Mouse (Mus musculus) liver, embryonic 16.5 days (tissue): Measurements from ENCODE around the gene Sgpp2. TPM values are rescaled to one million over a fixed set of nuclear protein-coding genes. Genes with fewer than 3 reads are reported as not detected.

ENCODE experiments used
- ATAC-seq: fragments of 200-750 bp; cut with Nextera tagmentation; 2 replicates; pipeline ENCODE4 v1.8.0; 2017; ENCODE audit warnings: low read depth, mild to moderate bottlenecking, moderate number of reproducible peaks, moderate library complexity
- H3K27ac ChIP-seq: fragments of 300-500 bp; sonication (generic); 2 replicates; pipeline ENCODE4 v1.5.1; 2014; ENCODE audit warnings: mild to moderate bottlenecking, low read length
- H3K27me3 ChIP-seq: fragments of 300-500 bp; sonication (generic); 2 replicates; pipeline ENCODE4 v1.6.1; 2014; ENCODE audit warnings: low read depth, low read length, mixed read lengths; ENCODE audit not compliant: control insufficient read depth, insufficient read depth
- H3K36me3 ChIP-seq: fragments of 300-500 bp; sonication (generic); 2 replicates; pipeline ENCODE4 v1.6.1; 2014; ENCODE audit warnings: mild to moderate bottlenecking; ENCODE audit not compliant: control insufficient read depth, insufficient read depth
- H3K4me1 ChIP-seq: fragments of 300-500 bp; sonication (generic); 2 replicates; pipeline ENCODE4 v1.6.1; 2014; ENCODE audit warnings: low read depth, low read length, mixed read lengths; ENCODE audit not compliant: control insufficient read depth
- H3K4me2 ChIP-seq: fragments of 300-500 bp; sonication (generic); 2 replicates; pipeline ENCODE4 v1.6.1; 2014; ENCODE audit warnings: low read depth, low read length, mixed read lengths
- H3K4me3 ChIP-seq: fragments of 300-500 bp; sonication (generic); 2 replicates; pipeline ENCODE4 v1.5.1; 2014; ENCODE audit warnings: low read depth, mild to moderate bottlenecking, low read length
- H3K9ac ChIP-seq: fragments of 300-500 bp; sonication (generic); 2 replicates; pipeline ENCODE4 v1.6.1; 2014; ENCODE audit warnings: low read depth, low read length
- H3K9me3 ChIP-seq: fragments of 300-500 bp; sonication (generic); replicated peaks from 2 replicates; pipeline ENCODE4 v1.6.1; 2016; ENCODE audit warnings: low read length; ENCODE audit not compliant: control insufficient read depth
- WGBS: fragments of 180-500 bp; shearing (Covaris S2); extraction: QIAGEN DNeasy Blood & Tissue Kit; methylation state at CpG from one replicate; pipeline ENCODE4 v1.1.7; 2014; ENCODE audit not compliant: insufficient replicate concordance; 5-methylcytosine and 5-hydroxymethylcytosine counted together
- polyA plus RNA-seq: library from polyadenylated mRNA; unstranded; fragments of >200 nt; fragmentation: Nextera tagmentation; extraction: Ambion mirVana; gene quantifications from 2 replicates; pipeline ENCODE4 v1.2.1, GENCODE M21; 2015

The Sgpp2 gene
- polyA plus RNA-seq, 1 experiment from 2014 or later: 0.35 TPM

- Histone ChIP-seq H3K9me3 (no peaks in the 10 kb centered on the region), H3K36me3 (no peaks in the 10 kb centered on the region; the same call in 1 of the 2 replicates), H3K4me2 (no peak overlapping the region), H3K4me3 (no peak overlapping the region), H3K4me1 (no peaks in the 10 kb centered on the region; the same call in 1 of the 2 replicates), H3K27ac (no peak overlapping the region), H3K27me3 (no peaks in the 10 kb centered on the region), H3K9ac (no peak overlapping the region)
- WGBS: 74% methylated on average over 4 of the region's 4 CpGs
- ATAC-seq: peak; percentile 30
Measured at GRCm38 (mm10) chr1:78424848-78425247, 114.7 kb downstream of the Sgpp2 start.

GRCm38 (mm10) chr1:78425309-78425708 lies 115.2 kb downstream of the Sgpp2 start:
- WGBS: 85% methylated on average over 7 of the region's 7 CpGs
- no peak overlapping the region for H3K9ac ChIP-seq
- H3K27me3 ChIP-seq: no peaks in the 10 kb centered on the region
- no peak for ATAC-seq
- H3K27ac ChIP-seq: no peak overlapping the region
- no peaks in the 10 kb centered on the region for H3K9me3 ChIP-seq
- no peak overlapping the region for H3K4me2 ChIP-seq
- no peak overlapping the region for H3K4me3 ChIP-seq
- H3K36me3 ChIP-seq: no peaks in the 10 kb centered on the region; the same call in 1 of the 2 replicates
- H3K4me1 ChIP-seq: no peaks in the 10 kb centered on the region; the same call in 1 of the 2 replicates

GRCm38 (mm10) chr1:78425793-78426700 lies 115.9 kb downstream of the Sgpp2 start:
- WGBS: 72% methylated on average over 7 of the region's 7 CpGs

GRCm38 (mm10) chr1:78426841-78427240 lies 116.7 kb downstream of the Sgpp2 start:
- 72% methylated on average over 3 of the region's 3 CpGs for WGBS
- Histone ChIP-seq H3K27ac (no peak overlapping the region), H3K9ac (no peak overlapping the region), H3K9me3 (no peaks in the 10 kb centered on the region), H3K4me2 (no peak overlapping the region), H3K27me3 (no peaks in the 10 kb centered on the region), H3K4me3 (no peak overlapping the region), H3K4me1 (no peaks in the 10 kb centered on the region; the same call in 1 of the 2 replicates), H3K36me3 (no peaks in the 10 kb centered on the region; the same call in 1 of the 2 replicates)
- no peak for ATAC-seq

More at GRCm38 (mm10) chr1:78425793-78426700, 115.9 kb downstream of the Sgpp2 start:
- Histone ChIP-seq H3K4me2 (no peak overlapping the region), H3K4me3 (no peak overlapping the region), H3K27me3 (no peaks in the 10 kb centered on the region), H3K9ac (no peak overlapping the region), H3K4me1 (no peaks in the 10 kb centered on the region; the same call in 1 of the 2 replicates), H3K36me3 (no peaks in the 10 kb centered on the region; the same call in 1 of the 2 replicates), H3K9me3 (no peaks in the 10 kb centered on the region), H3K27ac (no peak overlapping the region)
- no peak for ATAC-seq

- no peaks in the 10 kb centered on the region for H3K27me3 ChIP-seq
Measured at GRCm38 (mm10) chr1:78428851-78429250, 118.7 kb downstream of the Sgpp2 start.

GRCm38 (mm10) chr1:78433472-78433871 lies 123.3 kb downstream of the Sgpp2 start:
- Histone ChIP-seq H3K27ac (no peak overlapping the region), H3K27me3 (no peaks in the 10 kb centered on the region), H3K9me3 (no peaks in the 10 kb centered on the region), H3K4me1 (no peaks in the 10 kb centered on the region), H3K36me3 (no peaks in the 10 kb centered on the region; the same call in 1 of the 2 replicates), H3K4me2 (no peak overlapping the region), H3K4me3 (no peak overlapping the region), H3K9ac (no peak overlapping the region)
- ATAC-seq: no peak
- WGBS: 86% methylated on average over 9 of the region's 9 CpGs

More at GRCm38 (mm10) chr1:78428851-78429250, 118.7 kb downstream of the Sgpp2 start:
- H3K4me2 ChIP-seq: no peak overlapping the region
- 81% methylated on average over 11 of the region's 11 CpGs for WGBS
- H3K27ac ChIP-seq: no peak overlapping the region
- no peak for ATAC-seq
- H3K4me3 ChIP-seq: no peak overlapping the region
- no peak overlapping the region for H3K9ac ChIP-seq
- H3K4me1 ChIP-seq: no peaks in the 10 kb centered on the region; the same call in 1 of the 2 replicates
- H3K36me3 ChIP-seq: no peaks in the 10 kb centered on the region; the same call in 1 of the 2 replicates
- H3K9me3 ChIP-seq: no peaks in the 10 kb centered on the region

GRCm38 (mm10) chr1:78435967-78436366 lies 125.8 kb downstream of the Sgpp2 start:
- H3K4me3 ChIP-seq: no peak overlapping the region
- WGBS: 71% methylated on average over 2 of the region's 2 CpGs
- no peak overlapping the region for H3K4me2 ChIP-seq
- no peaks in the 10 kb centered on the region for H3K4me1 ChIP-seq
- no peak for ATAC-seq
- H3K36me3 ChIP-seq: no peaks in the 10 kb centered on the region; the same call in none of the 2 replicates
- H3K27ac ChIP-seq: no peak overlapping the region
- H3K27me3 ChIP-seq: no peaks in the 10 kb centered on the region
- no peaks in the 10 kb centered on the region for H3K9me3 ChIP-seq
- H3K9ac ChIP-seq: no peak overlapping the region

- H3K27ac ChIP-seq: no peak overlapping the region
- no peak overlapping the region for H3K9ac ChIP-seq
- 80% methylated on average over 1 of the region's 1 CpGs for WGBS
- H3K36me3 ChIP-seq: no peaks in the 10 kb centered on the region; the same call in none of the 2 replicates
- no peaks in the 10 kb centered on the region for H3K27me3 ChIP-seq
- H3K9me3 ChIP-seq: no peaks in the 10 kb centered on the region
- no peak overlapping the region for H3K4me3 ChIP-seq
- ATAC-seq: no peak
- no peak overlapping the region for H3K4me2 ChIP-seq
- H3K4me1 ChIP-seq: no peaks in the 10 kb centered on the region
Measured at GRCm38 (mm10) chr1:78436445-78436844, 126.3 kb downstream of the Sgpp2 start.

- H3K4me3 ChIP-seq: no peak overlapping the region
- no peaks in the 10 kb centered on the region for H3K27me3 ChIP-seq
- no peaks in the 10 kb centered on the region for H3K4me1 ChIP-seq
- no peak overlapping the region for H3K27ac ChIP-seq
- no peak overlapping the region for H3K9ac ChIP-seq
- no peak for ATAC-seq
- WGBS: 75% methylated on average over 3 of the region's 3 CpGs
- no peaks in the 10 kb centered on the region; the same call in none of the 2 replicates for H3K36me3 ChIP-seq
- H3K4me2 ChIP-seq: no peak overlapping the region
- H3K9me3 ChIP-seq: no peaks in the 10 kb centered on the region
Measured at GRCm38 (mm10) chr1:78437150-78437549, 127.0 kb downstream of the Sgpp2 start.
